Mouse (Mus musculus): Measurements from ENCODE around the gene Jph3. TPM values are rescaled to one million over a fixed set of nuclear protein-coding genes. Genes with fewer than 3 reads are reported as not detected.
A peak's percentile ranks its signal among the peaks of the same experiment; 100 is the strongest.

Gene Jph3
- polyA plus RNA-seq, 1 experiment from 2014 or later, result 8.9 TPM

DNA sequence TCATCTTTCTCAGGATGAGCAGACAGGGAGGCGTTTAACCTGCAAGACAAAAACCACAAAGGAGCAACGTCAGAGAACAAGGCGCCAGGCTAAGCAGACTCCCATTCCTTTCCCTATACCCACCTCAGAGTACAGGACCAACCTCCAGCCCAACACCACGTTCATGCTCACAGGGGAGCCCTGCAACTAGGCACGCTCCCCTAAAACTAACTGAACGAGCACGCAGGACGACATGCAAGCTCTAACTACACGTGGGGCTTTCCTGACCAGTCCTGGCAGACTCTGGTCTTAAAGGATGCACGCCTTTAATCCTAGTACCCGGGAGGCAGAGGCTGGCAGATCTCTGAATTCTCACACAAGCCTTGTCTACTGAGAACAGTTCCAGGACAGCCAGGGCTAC, 91.9 kb downstream of the Jph3 start:
- H3K4me1 ChIP-seq (replicated peaks; ENCODE audit: control insufficient read depth, insufficient read depth, low read length), result no peaks in the 10 kb centered on the region
- H3K9ac ChIP-seq (ENCODE audit: low read length), result no peak overlapping the region
- no peak overlapping the region for H3K4me2 ChIP-seq (ENCODE audit: low read depth, low read length, severe bottlenecking)
- DNase-seq (ENCODE audit: low spot score) (no peak), ATAC-seq (replicated peaks; ENCODE audit: low FRiP score) (no peak)
- H3K36me3 ChIP-seq (ENCODE audit: control insufficient read depth, insufficient read depth, low read length), result no peaks in the 10 kb centered on the region
- no peak overlapping the region for H3K4me3 ChIP-seq (ENCODE audit: low read depth, low read length)
- H3K27me3 ChIP-seq (ENCODE audit: control insufficient read depth, insufficient read depth, low read length), result no peaks in the 10 kb centered on the region
- 91% methylated on average over 11 of the region's 11 CpGs for WGBS
- no peaks in the 10 kb centered on the region for H3K9me3 ChIP-seq (ENCODE audit: control insufficient read depth, low read length)
- no peak overlapping the region for H3K27ac ChIP-seq (ENCODE audit: low read depth, low read length)

DNA sequence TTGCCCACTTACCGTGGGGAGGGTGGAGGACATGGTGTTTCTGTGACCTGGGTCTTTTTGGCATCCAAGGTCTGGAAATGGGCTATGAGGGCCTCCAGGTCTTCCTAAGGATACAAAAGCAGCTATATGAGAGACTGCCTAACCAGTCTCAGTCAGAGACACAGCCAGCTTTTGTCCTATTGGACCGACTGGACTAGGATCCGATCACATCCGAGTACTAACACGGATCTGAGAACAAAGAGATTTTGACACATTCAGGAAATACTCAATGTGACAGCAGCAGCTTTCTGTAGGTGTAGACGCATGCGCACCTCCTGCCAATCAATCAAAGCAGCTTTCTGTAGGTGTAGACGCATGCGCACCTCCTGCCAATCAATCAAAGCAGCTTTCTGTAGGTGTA, 92.3 kb downstream of the Jph3 start:
- H3K4me1 ChIP-seq (replicated peaks; ENCODE audit: control insufficient read depth, insufficient read depth, low read length), result no peaks in the 10 kb centered on the region
- no peaks in the 10 kb centered on the region for H3K36me3 ChIP-seq (ENCODE audit: control insufficient read depth, insufficient read depth, low read length)
- H3K9ac ChIP-seq (ENCODE audit: low read length), result no peak overlapping the region
- no peaks in the 10 kb centered on the region for H3K27me3 ChIP-seq (ENCODE audit: control insufficient read depth, insufficient read depth, low read length)
- no peak overlapping the region for H3K4me2 ChIP-seq (ENCODE audit: low read depth, low read length, severe bottlenecking)
- 94% methylated on average over 9 of the region's 9 CpGs for WGBS
- ATAC-seq (replicated peaks; ENCODE audit: low FRiP score) (no peak), DNase-seq (ENCODE audit: low spot score) (no peak)
- no peak overlapping the region for H3K27ac ChIP-seq (ENCODE audit: low read depth, low read length)
- H3K4me3 ChIP-seq (ENCODE audit: low read depth, low read length), result no peak overlapping the region
- no peaks in the 10 kb centered on the region for H3K9me3 ChIP-seq (ENCODE audit: control insufficient read depth, low read length)

DNA sequence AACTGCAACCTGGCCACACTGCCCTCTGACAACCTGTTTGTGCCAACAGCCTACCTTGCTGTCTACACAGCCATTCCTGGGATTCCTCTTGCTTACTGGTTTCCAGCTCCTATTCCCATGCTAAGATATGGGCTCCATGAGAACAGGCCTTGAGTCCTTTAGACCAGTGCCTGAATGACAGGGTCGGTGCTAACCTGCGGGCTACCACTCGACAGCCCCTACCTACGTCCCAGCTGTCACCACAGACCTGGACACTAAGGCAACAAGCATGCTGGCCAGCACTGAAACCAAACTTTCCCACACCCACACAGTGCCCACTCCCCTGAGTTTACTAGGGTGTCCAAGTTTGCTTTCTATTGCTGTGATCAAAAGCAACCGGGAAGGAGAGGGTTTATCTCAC, 98.3 kb downstream of the Jph3 start:
- Histone ChIP-seq H3K27ac (ENCODE audit: low read depth, low read length) (no peak overlapping the region), H3K9ac (ENCODE audit: low read length) (no peak overlapping the region), H3K4me3 (ENCODE audit: low read depth, low read length) (no peak overlapping the region), H3K36me3 (ENCODE audit: control insufficient read depth, insufficient read depth, low read length) (no peaks in the 10 kb centered on the region), H3K27me3 (ENCODE audit: control insufficient read depth, insufficient read depth, low read length) (no peaks in the 10 kb centered on the region), H3K9me3 (ENCODE audit: control insufficient read depth, low read length) (no peaks in the 10 kb centered on the region), H3K4me1 (replicated peaks; ENCODE audit: control insufficient read depth, insufficient read depth, low read length) (peaks cover 5% of the 10 kb centered on the region; the same call in 1 of the 2 replicates), H3K4me2 (ENCODE audit: low read depth, low read length, severe bottlenecking) (no peak overlapping the region)
- DNase-seq (ENCODE audit: low spot score), result no peak
- WGBS, result 95% methylated on average over 5 of the region's 5 CpGs
- ATAC-seq (replicated peaks; ENCODE audit: low FRiP score), result no peak

DNA sequence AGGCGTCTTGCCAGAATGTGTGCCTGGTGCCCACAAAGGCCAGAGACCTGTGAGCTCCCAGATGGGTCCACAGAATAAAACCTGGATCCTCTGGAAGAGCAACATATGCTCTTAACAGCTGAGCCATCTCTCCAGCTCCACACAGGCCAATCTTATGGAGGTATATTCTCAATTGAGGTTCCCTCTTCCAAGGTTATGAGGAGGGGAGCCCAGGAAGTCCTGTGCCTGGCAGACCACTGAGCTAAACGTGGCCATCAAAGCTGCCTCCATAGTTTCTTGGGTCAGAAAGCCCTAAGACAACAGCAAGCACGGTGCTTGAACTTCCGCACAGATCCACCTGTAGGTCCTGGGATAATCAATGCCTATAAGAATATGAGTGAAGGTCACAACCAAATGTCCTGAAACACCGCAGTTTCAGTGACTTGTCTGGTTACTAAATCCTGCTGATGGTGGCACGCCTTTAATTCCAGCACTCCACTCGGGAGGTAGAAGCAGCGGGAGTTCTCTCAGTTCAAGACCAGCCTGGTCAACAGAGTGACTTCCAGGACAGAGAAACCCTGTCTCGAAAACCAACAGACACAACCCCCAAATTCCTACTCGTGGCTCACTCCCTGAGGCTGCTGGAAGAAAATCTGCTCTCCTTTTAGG, 99.1 kb downstream of the Jph3 start:
- H3K4me3 ChIP-seq (ENCODE audit: low read depth, low read length), result peak overlapping the region; percentile 97
- no peaks in the 10 kb centered on the region for H3K27me3 ChIP-seq (ENCODE audit: control insufficient read depth, insufficient read depth, low read length)
- H3K4me2 ChIP-seq (ENCODE audit: low read depth, low read length, severe bottlenecking), result peak overlapping the region; percentile 80
- no peak for DNase-seq (ENCODE audit: low spot score)
- WGBS, result 42% methylated on average over 10 of the region's 10 CpGs
- no peak overlapping the region for H3K27ac ChIP-seq (ENCODE audit: low read depth, low read length)
- H3K9me3 ChIP-seq (ENCODE audit: control insufficient read depth, low read length), result no peaks in the 10 kb centered on the region
- H3K4me1 ChIP-seq (replicated peaks; ENCODE audit: control insufficient read depth, insufficient read depth, low read length), result peaks cover 5% of the 10 kb centered on the region; the same call in 1 of the 2 replicates
- H3K9ac ChIP-seq (ENCODE audit: low read length), result peak overlapping the region; percentile 82
- ATAC-seq (replicated peaks; ENCODE audit: low FRiP score), result no peak
- H3K36me3 ChIP-seq (ENCODE audit: control insufficient read depth, insufficient read depth, low read length), result no peaks in the 10 kb centered on the region

DNA sequence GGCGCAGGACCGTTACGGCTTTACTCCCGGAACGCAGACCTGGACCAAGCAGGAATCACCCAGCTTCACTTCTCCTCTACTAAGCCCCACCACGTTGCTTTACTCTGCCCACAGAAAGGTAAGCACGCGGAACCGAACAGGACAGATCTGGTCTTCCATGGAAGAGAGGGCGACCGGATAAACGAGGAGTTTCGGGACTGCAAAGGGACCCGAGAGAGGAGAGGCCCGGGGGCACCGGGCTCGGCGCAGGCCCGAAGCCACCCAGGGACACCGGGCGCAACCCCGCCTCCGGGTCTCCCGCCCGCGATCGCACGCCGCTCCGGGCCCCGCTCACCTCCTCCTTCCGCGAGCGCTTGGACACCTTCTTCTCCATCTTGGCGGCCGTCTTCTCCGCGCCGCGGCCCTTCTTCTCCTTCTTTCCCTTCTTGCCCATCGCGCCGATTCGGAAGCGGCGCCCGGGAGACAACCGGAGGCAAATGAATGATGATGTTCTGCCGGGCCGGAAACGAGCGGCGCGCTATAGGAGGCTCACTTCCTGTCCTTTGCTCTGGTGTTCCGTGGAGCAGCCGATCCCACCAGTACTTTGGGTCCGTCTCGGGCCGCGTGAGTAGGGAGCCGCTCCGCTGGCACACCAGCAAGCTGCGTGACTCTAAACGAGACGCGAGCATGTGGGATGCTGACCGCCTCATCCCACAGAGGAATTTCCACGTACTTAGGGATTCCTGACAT, 99.8 kb downstream of the Jph3 start, which contains the start of gene Klhdc4:
TSS of gene Klhdc4 (minus strand) at position 522 of the 729 bp plus-strand sequence.
- H3K4me2 ChIP-seq (ENCODE audit: low read depth, low read length, severe bottlenecking), result peak within 1 kb of the TSS; percentile 80
- ATAC-seq (replicated peaks; ENCODE audit: low FRiP score) (peak; percentile 93), DNase-seq (ENCODE audit: low spot score) (peak; percentile 94)
- peak within 1 kb of the TSS; percentile 97 for H3K4me3 ChIP-seq (ENCODE audit: low read depth, low read length)
- no peaks in the 10 kb centered on the region for H3K27me3 ChIP-seq (ENCODE audit: control insufficient read depth, insufficient read depth, low read length)
- no peaks in the 10 kb centered on the region for H3K36me3 ChIP-seq (ENCODE audit: control insufficient read depth, insufficient read depth, low read length)
- 0 out of 2 replicates have a peak within 1 kb of the TSS, but pooled peaks have one; percentile 25 for H3K27ac ChIP-seq (ENCODE audit: low read depth, low read length)
- under 1% methylated on average over 68 of the region's 68 CpGs for WGBS
- peaks cover 5% of the 10 kb centered on the region; the same call in 1 of the 2 replicates for H3K4me1 ChIP-seq (replicated peaks; ENCODE audit: control insufficient read depth, insufficient read depth, low read length)
- H3K9me3 ChIP-seq (ENCODE audit: control insufficient read depth, low read length), result no peaks in the 10 kb centered on the region
- H3K9ac ChIP-seq (ENCODE audit: low read length), result peak within 1 kb of the TSS; percentile 82

DNA sequence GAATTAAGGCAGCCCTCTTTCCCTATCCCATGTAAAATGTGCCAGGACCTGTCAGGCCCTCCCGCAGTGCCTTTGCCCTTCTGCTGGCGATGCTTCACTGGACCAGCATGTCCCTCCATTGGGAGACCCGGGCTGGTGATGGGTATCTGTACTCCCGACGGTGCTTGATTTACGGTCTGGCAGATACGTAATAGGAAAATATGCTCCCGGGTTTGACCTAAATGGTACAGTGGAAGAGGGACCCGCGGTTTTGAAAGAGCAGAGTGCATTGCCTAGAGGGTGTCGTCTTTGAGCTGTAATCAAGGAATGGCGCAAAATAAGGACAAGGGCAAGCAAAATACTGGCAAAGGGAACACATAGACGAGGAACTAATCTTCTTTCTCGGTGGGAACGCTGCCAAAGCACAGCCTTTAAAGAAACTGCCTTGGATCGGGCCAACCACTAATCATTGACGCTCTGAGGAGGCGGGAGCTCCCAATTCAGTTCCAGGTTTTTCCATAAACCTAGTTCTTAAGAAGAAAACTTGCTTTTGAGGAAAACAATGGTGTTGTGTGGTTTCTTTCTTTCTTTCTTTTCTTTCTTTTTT, 100.4 kb downstream of the Jph3 start:
- H3K9ac ChIP-seq (ENCODE audit: low read length), result peak overlapping the region; percentile 82
- H3K4me3 ChIP-seq (ENCODE audit: low read depth, low read length), result peak overlapping the region; percentile 97
- 0 out of 2 replicates have a peak overlapping the region, but pooled peaks have one; percentile 25 for H3K27ac ChIP-seq (ENCODE audit: low read depth, low read length)
- peaks cover 5% of the 10 kb centered on the region; the same call in 1 of the 2 replicates for H3K4me1 ChIP-seq (replicated peaks; ENCODE audit: control insufficient read depth, insufficient read depth, low read length)
- no peaks in the 10 kb centered on the region for H3K27me3 ChIP-seq (ENCODE audit: control insufficient read depth, insufficient read depth, low read length)
- ATAC-seq (replicated peaks; ENCODE audit: low FRiP score) (no peak; the same call in none of the 2 replicates), DNase-seq (ENCODE audit: low spot score) (no peak)
- no peaks in the 10 kb centered on the region for H3K9me3 ChIP-seq (ENCODE audit: control insufficient read depth, low read length)
- peak overlapping the region; percentile 80 for H3K4me2 ChIP-seq (ENCODE audit: low read depth, low read length, severe bottlenecking)
- H3K36me3 ChIP-seq (ENCODE audit: control insufficient read depth, insufficient read depth, low read length), result no peaks in the 10 kb centered on the region
- 21% methylated on average over 18 of the region's 18 CpGs for WGBS

DNA sequence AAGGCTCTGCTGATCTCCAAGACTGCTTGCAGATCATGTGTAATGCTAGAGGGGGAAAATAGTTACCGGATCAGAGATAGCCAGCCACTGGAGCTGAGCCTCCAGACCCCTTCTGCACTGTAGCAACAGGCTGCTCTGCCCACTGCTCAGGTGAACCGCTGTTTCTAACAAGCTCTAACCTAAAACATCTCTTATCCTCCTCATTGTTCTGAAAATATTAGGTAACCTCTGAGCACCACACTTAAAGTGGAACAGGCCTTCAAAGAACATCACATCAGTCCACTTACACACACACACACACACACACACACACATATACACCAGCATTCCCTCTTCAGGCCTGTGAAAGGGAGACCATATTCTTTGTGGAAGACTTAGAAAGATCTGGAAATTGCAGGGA, 102.6 kb downstream of the Jph3 start:
- no peak overlapping the region for H3K27ac ChIP-seq (ENCODE audit: low read depth, low read length)

DNA sequence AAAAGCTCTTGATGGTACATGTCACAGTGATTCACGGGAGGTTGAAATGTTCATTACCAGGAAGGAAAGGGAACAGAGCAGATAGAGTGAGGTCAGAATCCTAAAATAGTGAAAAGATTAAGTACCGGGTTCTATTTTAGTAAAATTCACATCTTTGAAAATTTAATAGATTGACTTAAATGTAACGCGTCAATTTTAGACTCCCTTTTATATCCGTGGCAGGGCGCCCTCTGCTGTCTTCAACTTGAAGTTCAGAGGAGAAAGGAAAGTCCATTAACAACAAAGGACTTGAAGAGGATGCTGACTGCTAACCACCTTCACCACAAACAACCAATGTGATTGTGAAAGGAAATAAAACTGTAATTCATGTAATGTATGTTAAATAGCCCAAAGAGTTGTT, 103.1 kb downstream of the Jph3 start:
- 18% methylated on average over 6 of the region's 6 CpGs for WGBS
- Histone ChIP-seq H3K9me3 (ENCODE audit: control insufficient read depth, low read length) (no peaks in the 10 kb centered on the region), H3K27me3 (ENCODE audit: control insufficient read depth, insufficient read depth, low read length) (no peaks in the 10 kb centered on the region), H3K4me1 (replicated peaks; ENCODE audit: control insufficient read depth, insufficient read depth, low read length) (peaks cover 5% of the 10 kb centered on the region; the same call in 1 of the 2 replicates), H3K4me2 (ENCODE audit: low read depth, low read length, severe bottlenecking) (no peak overlapping the region), H3K36me3 (ENCODE audit: control insufficient read depth, insufficient read depth, low read length) (no peaks in the 10 kb centered on the region), H3K9ac (ENCODE audit: low read length) (no peak overlapping the region), H3K4me3 (ENCODE audit: low read depth, low read length) (no peak overlapping the region), H3K27ac (ENCODE audit: low read depth, low read length) (no peak overlapping the region)
- peak; percentile 74 for DNase-seq (ENCODE audit: low spot score)
- no peak for ATAC-seq (replicated peaks; ENCODE audit: low FRiP score)

More for the DNA sequence above, 102.6 kb downstream of the Jph3 start:
- 74% methylated on average over 2 of the region's 2 CpGs for WGBS
- Histone ChIP-seq H3K9ac (ENCODE audit: low read length) (no peak overlapping the region), H3K4me1 (replicated peaks; ENCODE audit: control insufficient read depth, insufficient read depth, low read length) (peaks cover 5% of the 10 kb centered on the region; the same call in 1 of the 2 replicates), H3K27me3 (ENCODE audit: control insufficient read depth, insufficient read depth, low read length) (no peaks in the 10 kb centered on the region), H3K4me3 (ENCODE audit: low read depth, low read length) (no peak overlapping the region), H3K9me3 (ENCODE audit: control insufficient read depth, low read length) (no peaks in the 10 kb centered on the region), H3K4me2 (ENCODE audit: low read depth, low read length, severe bottlenecking) (no peak overlapping the region), H3K36me3 (ENCODE audit: control insufficient read depth, insufficient read depth, low read length) (no peaks in the 10 kb centered on the region)
- ATAC-seq (replicated peaks; ENCODE audit: low FRiP score) (no peak), DNase-seq (ENCODE audit: low spot score) (no peak)

All from forebrain, embryonic 11.5 days (tissue).